Mouse (Mus musculus): ENCODE results near the gene Erlec1.

Gene Erlec1

DNA sequence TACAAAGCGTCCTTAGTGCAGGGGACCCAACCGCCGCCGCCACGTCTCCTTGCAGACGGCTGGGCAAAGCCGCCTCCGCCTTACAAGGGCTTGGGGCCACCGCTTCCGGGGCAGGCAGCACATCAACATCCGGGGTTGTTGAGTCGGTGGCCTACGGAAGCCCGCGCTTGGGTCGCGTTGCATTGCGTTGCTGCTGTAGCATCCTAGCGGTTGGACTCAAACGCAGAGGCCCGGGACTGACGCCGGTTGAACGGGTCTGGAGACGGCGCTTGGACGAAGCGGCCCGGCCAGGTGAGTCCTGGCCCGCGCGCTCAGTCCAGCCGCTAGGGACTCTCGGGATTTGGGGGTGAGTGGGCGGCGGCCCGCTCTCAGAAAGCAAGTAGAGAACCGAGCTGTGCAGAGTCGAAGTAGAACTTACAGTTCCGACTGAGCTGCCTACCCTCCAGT, at the start of gene Erlec1:
Gene Erlec1, minus strand, starts transcription at position 57 of the 447 bp plus-strand sequence.
- in situ Hi-C loops (cut with MboI, MseI): loop anchor here (25.0 kb wide), 1 partner anchor 1417 kb away; the partner anchor contains the start of genes Clhc1, Mtif2 and Rps27a

DNA sequence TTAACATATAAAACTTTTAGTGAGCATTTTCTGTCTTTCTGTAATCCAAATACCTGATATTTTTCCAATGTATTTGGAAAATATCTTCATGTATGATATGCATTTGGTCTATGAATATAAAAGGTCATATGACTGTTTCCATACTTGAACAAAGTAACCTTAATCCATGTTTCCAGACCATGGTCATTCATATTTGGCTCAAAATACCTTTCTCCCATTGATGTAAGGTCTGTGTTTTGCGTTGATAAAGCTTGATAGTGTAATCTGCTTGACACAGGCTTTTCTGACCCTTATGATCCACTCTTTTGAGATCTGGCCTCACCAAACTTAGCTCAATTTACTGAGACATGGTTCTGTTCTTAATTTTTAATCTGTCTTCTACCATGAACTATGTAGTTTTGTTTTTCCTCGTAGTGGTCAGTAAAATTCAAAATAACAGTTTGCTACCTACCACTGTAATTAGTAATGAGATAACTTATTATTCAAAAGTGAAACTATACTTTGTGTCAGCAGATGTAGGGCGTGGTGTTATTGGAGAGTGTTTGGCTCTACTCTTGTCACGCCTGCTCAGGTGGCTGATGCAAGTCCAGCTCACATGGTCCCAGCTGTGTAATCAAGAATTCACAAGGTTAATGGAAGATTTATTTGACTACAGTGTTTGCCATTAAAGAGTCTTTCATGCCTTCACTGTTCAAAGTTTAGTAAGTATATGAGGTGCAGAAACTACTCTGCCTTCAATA, 47.2 kb upstream of the Erlec1 start:
- in situ Hi-C loops (cut with MboI, MseI): loop anchor here (10.0 kb wide), 1 partner anchor 63 kb away; no protein-coding TSS in a partner anchor

DNA sequence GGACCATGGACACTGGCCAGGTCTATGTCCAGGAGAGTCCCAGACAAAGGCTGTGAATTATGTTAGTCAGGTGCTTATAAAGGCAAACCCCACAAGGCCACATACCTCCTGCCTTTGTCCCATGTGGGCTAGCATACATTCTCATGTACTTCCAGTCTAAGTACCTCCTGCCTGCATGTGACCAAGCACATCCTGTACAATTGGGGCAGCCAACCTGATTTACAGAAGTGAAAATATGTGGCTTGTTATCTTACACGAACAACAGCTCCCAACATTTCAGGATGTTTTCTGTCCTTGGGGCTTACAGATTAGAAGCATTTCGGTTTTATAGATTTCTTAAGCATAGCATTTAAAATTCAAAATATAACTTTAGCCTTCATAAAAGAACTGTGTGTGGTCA, 45.9 kb upstream of the Erlec1 start:
- in situ Hi-C loops (cut with MboI, MseI): loop anchor here (10.0 kb wide), 1 partner anchor 65 kb away; no protein-coding TSS in a partner anchor

DNA sequence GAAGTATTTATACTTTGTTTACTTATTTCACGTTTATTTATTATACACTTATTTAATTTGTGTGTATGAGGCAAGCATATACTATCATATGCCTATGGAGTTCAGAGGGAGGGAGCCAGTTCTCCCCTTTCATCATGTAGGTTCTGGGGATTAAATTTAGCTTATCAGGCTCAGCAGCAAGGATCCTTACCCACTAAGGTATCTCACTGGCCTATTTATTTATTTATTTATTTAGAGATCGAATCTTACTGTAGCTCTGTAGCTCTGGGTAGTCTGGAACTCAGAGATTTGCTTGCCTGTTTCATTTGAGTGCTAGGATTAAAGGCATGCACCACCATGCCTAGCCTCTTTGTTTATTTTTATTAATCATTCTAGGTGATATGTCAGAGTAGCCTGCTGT, 44.6 kb upstream of the Erlec1 start:
- in situ Hi-C loops (cut with MboI, MseI): loop anchor here (10.0 kb wide), 1 partner anchor 1896 kb away; no protein-coding TSS in a partner anchor

DNA sequence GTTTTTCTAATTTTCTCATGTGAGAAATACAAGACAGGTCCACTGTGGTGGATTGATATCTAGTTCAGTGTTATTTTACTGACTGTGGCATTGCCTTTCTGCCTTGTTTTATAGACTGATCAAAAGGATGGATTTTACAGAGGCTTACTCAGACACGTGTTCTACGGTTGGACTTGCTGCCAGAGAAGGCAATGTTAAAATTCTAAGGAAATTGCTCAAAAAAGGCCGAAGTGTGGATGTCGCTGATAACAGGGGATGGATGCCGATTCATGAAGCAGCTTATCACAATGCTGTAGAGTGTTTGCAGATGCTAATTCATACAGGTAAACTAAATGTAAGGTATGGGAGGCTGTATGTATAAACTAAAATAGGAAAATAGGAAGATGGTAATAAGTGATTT, 44.1 kb upstream of the Erlec1 start:
- in situ Hi-C loops (cut with MboI, MseI): loop anchor here (10.0 kb wide), 1 partner anchor 1897 kb away; no protein-coding TSS in a partner anchor

DNA sequence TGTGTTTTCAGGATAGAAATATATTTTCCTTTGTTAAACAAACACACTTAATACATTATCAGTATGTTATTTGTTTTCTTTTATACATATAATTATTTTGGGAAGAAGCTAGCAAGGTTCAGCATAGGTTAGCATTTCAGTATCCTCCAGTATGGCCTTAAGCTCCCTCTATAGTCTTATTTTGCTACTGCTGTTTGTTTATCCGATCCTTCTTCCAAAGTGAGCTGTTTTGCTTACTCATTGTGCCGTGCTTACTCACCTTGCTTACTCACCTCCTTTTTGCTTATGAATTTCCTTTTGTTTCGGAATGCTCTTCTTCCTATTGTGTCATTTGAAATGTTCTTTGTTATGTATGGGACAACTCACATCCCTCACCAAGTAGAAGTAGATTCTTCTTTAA, 42.5 kb upstream of the Erlec1 start:
- in situ Hi-C loops (cut with MboI, MseI): loop anchor here (10.0 kb wide), 1 partner anchor 1898 kb away; no protein-coding TSS in a partner anchor

DNA sequence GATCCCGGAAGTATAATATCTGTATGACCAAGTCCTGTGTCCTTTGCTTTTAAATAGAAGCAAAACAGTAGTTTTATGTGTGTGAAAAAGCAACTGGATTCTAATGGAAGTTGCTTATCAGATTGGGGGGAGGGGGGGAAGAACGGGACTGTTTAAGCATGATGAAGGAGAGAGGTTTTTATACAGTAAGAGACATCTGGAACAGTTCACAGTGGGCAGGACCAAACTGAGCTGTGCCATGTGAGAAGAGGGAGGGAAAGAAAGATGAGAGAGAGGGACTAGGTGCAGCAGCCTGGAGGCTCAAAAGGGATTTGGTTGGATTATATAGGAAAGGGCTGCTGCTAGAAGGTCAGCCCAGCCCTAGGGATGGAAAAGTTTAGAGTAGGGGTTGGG, 32.5 kb upstream of the Erlec1 start:
- in situ Hi-C loops (cut with MboI, MseI): no loop called here

DNA sequence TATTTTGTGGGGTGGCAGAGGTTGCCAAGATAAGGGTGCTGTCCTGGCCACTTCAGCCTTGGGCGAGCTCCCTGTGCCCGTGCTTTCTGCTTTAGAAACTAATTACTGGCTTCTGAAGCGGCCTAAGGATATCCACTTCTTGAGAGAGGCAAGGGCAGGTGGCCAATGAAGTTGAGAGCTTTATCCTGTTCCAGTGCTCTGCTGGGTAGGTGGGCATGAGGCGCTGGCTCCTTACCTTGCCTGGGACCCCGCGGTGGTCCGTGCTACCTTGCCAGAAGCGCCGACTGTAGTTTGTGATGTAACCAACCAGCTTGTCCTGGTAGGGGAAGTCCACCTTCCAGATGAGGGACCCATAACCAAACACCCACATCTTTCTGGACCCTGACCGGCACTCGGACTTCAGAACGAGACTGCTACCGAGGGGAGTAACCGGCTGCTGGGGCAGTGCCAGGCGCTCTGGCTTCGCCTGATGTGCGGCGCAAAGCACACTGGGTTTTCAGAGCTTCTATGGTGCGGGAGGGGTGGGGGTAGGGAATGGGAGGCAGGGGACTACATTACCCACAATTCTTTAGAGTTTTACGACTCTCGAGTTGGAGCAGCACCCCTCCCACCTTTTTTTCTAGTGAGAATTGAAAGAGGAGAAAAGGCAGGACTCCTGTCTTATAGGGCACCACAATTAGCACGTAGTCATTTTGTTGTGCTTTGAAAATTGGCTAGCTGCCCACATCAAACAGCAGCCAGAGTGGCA, 31.9 kb upstream of the Erlec1 start, which contains the start of gene Chac2:
Gene Chac2, minus strand, starts transcription at position 474 of the 748 bp plus-strand sequence.
- in situ Hi-C loops (cut with MboI, MseI): no loop called here

DNA sequence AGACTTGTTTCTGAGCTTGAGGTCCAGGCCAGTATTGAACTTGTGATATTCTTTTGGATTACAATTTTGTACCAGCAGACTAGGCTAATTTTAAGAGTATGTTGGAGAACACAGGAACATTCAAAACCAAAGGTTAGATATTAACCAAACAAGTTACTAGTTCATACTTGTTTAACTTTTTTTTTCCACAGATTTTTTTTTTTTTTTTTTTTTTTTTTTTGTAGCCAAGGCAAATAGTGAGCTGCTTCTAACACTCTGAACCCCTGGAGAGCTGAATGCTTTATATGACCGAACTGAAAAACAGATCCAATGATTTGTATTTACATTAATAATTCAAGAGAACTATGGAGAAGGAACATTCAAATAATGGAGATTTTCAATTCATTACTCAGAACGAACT, 31.1 kb upstream of the Erlec1 start:
- in situ Hi-C loops (cut with MboI, MseI): no loop called here

DNA sequence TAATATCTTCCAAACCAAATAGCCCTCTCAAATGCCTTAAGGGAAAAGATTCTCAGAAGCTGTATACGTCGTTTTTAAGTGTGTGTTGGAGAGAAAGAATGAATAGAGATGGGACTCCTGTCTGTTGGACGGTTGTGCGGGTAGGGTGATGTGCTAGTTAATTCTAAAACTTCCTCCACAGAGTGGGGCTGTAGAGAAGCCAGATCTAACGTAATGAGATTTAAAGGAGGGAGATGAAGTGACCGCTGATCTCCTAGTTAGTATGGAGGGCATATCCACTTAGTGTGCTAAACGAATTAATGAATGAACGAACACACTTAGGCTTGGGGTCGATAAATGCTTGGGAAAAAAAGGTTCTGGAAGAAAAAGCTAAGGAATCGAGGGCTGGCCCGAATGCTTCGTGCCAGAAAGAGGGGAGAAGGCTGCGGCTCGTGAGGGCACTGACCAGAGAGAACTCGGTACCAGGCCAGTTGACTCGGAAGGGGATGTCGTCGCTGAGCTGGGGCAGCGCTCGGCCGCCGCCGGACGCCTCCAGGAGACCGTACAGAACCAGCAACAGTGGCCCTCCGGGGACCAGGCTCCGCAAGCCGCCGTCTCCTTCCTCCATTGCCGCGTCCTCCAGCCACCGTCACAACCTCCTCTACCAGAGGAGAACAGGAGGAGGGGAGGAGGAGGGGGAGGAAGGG, 523 bp downstream of the Erlec1 start:
- in situ Hi-C loops (cut with MboI, MseI): loop anchor here (25.0 kb wide), 1 partner anchor 1416 kb away; the partner anchor contains the start of genes Clhc1, Mtif2 and Rps27a

DNA sequence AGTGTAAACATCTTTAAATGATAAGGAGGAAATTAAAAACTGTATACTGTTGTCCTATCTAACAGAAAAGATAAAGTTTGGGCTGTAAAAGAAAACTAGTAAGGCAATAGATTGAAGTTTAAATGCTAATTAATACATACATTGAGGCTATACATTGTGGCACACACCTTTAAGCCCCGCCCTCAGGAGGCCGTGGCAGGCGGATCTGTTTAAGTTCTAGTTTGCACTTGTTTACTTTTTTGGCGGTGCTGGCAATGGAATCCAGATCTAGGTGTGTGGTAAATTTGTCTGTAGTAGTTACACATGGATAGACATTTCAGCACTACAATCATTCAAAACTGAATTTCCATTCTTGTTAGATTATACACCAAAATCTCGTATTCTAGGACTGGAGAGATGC, 1.3 kb downstream of the Erlec1 start:
- in situ Hi-C loops (cut with MboI, MseI): loop anchor here (25.0 kb wide), 1 partner anchor 1416 kb away; the partner anchor contains the start of genes Clhc1, Mtif2 and Rps27a

DNA sequence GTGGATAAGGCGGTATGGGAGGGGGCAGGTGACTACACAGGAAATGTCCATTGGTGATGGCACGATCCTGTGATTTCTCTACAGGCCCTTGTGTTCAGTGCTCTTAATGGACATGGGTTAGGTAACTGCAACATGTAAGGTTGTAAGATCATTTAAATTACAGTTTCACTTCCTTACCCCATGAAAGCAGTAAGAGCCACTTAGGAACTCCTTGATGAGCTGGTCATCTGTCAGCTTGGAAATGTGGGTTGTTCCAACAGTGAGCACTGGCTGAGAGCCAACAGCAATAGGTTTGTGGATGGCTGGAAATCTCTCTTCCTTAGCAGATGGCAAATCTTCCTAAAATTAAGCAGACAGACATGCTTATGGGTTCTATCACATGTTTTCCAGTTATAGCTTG, 10.6 kb downstream of the Erlec1 start:
- in situ Hi-C loops (cut with MboI, MseI): no loop called here

DNA sequence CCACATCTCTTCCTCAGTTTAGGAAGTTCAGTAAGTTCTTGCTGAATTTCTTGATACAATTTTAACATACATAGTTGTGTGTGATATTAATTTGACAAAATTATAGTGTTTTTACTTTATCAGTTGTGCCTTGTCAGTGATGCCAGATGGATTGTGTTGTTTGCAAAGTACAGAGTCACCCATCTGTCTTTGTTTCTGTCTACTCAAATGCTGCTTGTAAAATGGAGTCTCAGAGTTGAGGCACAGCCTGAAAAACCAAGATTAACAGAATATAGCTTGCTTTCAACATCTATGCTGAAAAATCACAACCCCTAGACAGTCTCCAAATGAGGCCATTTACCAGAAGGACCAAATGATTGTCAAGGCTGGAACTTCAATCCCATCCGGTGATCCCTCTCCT, 25.6 kb downstream of the Erlec1 start:
- in situ Hi-C loops (cut with MboI, MseI): no loop called here

DNA sequence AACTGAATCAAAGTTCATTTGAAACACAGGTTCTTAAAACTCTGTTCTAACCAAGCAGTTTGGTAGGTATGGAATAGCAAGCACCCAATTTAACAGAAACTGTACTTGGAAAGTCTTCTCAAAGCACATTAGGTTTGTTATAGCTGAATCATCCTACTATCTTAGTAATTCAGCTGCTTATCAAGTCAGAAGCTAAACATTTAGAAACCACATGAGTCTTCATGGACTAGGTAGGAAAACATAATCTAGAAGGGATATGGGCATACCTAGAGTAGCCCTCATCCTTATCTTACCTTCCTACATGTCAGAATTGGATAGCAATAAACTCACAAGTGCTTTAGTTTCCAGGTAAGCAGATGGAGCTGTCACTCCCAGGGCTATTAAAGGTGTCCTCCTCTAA, 26.1 kb downstream of the Erlec1 start:
- in situ Hi-C loops (cut with MboI, MseI): no loop called here

DNA sequence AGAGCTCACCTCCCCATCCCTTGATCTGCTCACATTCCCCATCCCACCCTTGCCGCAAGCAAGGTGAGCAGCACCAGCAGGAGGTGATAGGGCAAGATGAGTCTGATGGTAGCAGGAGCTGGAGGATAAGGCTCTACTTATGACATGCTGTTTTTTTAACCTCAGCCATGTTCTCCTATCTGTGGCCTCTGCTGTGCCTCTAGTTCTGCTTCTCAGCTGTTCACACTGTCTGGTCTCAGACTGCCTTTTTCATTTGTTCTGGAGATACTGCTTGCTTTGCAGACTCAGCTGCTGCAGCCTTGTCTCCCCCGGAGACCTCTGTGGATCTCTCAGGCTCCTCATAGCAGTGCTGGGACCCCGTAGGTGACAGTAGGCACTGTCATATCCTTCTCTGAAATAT, 30.9 kb downstream of the Erlec1 start:
- in situ Hi-C loops (cut with MboI, MseI): no loop called here

DNA sequence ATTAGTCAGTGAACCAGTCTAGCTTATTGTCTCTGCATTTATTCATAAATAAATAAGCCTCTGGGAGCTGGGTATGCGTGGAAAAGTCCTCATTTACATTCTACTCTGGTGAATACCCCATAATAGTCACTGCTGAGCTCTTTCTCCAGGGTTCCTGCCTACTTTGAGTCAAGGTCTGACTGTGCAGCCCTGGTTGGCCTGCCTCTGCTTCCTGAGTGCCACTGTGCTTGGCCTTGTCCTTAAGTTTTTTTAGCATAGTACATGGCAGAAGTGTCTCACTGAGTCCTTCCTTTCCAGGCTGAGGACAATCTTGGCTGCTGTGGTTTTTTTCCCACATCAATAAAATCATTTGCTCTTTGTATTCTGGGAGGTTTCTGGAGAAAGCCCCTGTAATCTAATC, 33.5 kb downstream of the Erlec1 start:
- in situ Hi-C loops (cut with MboI, MseI): no loop called here

DNA sequence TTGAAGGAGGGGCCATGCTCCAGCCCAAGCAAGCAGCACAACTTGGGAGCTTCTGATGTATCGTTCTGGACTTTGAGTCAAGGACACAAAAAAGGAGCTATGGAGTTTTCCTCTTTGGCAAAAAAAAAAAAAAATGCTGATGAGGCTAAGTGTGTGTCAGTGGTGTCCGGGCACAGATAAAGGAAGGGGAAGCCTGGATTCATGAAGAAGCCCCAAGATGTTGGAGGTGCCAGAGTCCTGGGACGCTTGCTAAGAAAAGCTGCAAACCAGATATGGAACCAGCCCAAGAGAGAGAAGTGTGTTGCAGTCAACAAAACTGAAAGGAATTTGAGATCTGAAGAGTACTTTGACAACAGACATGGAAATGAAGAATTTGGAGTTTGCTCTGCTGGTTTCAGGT, 41.8 kb downstream of the Erlec1 start:
- in situ Hi-C loops (cut with MboI, MseI): no loop called here

DNA sequence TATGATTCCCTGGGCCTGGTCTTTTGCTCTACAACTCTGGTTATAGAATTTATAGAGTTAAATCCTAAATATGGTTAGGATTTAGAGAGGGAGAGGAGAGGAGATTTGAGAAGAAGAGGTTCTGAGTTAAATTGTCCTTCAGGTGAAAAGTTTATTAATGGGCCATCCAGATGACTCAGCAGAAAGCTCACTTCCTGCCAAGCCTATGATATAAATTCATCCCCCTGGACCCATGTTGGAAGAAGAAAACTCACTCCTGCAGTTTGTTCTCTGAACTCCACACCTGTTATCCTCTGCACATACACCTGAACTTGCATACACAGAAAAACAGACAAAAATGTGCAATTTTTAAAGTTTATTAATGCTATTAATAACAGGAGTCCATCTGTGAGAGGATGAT, 54.8 kb downstream of the Erlec1 start:
- in situ Hi-C loops (cut with MboI, MseI): no loop called here

DNA sequence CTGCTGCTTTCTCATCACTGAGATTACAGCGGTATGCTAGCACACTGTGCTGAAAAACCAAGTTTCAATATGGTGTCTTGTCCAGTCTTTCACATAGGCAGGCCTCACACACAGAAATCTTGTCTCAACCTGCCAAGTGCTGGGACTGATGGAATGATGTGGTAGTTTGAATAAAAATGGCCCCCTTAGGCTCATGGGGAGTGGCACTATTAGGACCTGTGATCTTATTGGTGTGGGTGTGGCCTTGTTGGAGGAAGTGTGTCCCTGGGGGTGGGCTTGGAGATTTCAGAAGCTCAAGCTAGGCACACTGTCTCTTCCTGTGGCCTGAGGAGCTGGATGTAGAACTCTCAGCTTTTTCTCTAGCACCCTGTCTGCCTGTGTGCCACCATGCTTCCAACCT, 57.9 kb downstream of the Erlec1 start:
- in situ Hi-C loops (cut with MboI, MseI): no loop called here

DNA sequence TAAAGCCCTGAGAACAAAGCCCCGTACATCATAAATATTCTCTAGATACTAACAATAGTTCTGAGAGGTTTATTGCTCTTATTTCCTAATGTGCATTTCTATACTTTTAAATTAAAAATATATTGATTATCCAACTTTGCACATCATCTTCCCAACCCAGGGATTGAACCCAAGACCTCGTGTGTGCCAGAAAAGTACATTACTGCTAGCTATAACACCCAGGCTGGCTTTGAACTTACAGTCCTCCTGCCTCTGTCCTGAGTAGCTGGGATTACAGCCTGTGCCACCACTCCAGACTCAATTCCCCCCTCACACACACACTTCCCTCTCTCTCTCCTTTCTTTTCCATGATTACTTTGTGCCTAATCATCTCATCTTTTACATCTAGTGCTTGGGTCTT, 66.0 kb downstream of the Erlec1 start:
- in situ Hi-C loops (cut with MboI, MseI): no loop called here

DNA sequence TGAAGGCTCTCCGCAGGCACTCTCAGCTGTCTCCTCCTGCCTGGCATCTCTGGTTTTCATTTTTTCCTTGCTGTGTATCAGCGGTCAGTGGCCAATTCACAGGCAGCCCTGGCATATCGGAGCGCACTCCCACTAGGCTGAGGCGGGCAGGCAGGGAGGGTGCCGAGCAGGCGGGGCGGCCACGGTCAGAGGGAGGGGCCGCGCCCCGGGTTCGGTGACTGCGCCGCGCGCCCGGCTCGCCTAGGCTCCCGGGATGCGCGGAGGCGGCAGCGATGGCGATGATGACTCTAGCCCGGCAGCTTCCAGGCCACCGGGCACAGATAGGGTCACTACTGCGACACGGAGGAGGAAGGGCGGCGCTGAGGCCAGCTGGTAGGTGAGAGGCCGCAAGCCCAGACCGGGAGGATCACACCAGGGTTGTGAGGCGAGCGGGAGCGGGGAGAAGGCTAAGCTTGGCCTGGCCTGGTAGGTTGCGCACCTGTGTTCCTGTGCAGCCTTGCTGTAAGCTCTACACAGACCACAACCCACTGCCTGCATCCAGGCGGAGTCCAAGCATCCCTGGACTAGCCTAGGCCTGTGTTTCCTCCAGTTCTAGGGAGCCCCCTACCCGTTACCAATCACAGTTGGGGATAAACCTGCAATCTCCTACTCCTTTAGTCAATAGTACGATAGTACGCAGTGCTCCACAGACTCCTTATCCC, 68.8 kb downstream of the Erlec1 start, which contains the start of the genes Gpr75 and Asb3:
Gene Gpr75, plus strand, starts transcription at position 188 of the 701 bp plus-strand sequence.
Gene Asb3, plus strand, starts transcription at position 246 of the 701 bp plus-strand sequence.
- in situ Hi-C loops (cut with MboI, MseI): no loop called here

All from regulatory T cell (primary cell).